Mouse (Mus musculus) thymus, adult 2 months (tissue): ENCODE results near the gene Hoxa5. TPM values are rescaled to one million over a fixed set of nuclear protein-coding genes. Genes with fewer than 3 reads are reported as not detected.

Source experiments
- DNase-seq: peaks from one replicate; pipeline ENCODE4 v3.0.0; 2021
- H3K27ac ChIP-seq: fragments of 200-500 bp; 2 replicates; pipeline ENCODE4 v1.5.1; 2012; ENCODE audit warnings: low read length, control low read depth; ENCODE audit not compliant: control insufficient read depth, insufficient read depth
- H3K27me3 ChIP-seq: fragments of 200-500 bp; 2 replicates; pipeline ENCODE4 v1.6.1; 2012; ENCODE audit warnings: mild to moderate bottlenecking, low read length, moderate library complexity, mixed read lengths; ENCODE audit not compliant: control insufficient read depth, insufficient read depth
- H3K36me3 ChIP-seq: fragments of 200-500 bp; 2 replicates; pipeline ENCODE4 v1.6.1; 2012; ENCODE audit warnings: mild to moderate bottlenecking, low read length, moderate library complexity; ENCODE audit not compliant: control insufficient read depth, insufficient read depth
- H3K4me1 ChIP-seq: fragments of 200-500 bp; replicated peaks from 2 replicates; pipeline ENCODE4 v1.6.1; 2012; ENCODE audit warnings: low read length; ENCODE audit not compliant: control insufficient read depth, insufficient read depth
- H3K4me3 ChIP-seq: fragments of 200-500 bp; 2 replicates; pipeline ENCODE4 v1.5.1; 2012; ENCODE audit warnings: mild to moderate bottlenecking, low read length, control low read depth, moderate library complexity; ENCODE audit not compliant: control insufficient read depth, insufficient read depth
- CTCF ChIP-seq: fragments of 200-500 bp; IDR thresholded peaks from 2 replicates; pipeline ENCODE4 v1.5.1; 2012; ENCODE audit warnings: mild to moderate bottlenecking, control low read depth, low read length, moderate library complexity, borderline replicate concordance; ENCODE audit not compliant: control insufficient read depth, poor library complexity, insufficient read depth; ENCODE audit errors: extremely low read depth
- POLR2A ChIP-seq: fragments of 200-500 bp; IDR thresholded peaks from 2 replicates; pipeline ENCODE4 v1.6.1; 2012; ENCODE audit warnings: mild to moderate bottlenecking, low read length, control low read depth, moderate library complexity; ENCODE audit not compliant: control insufficient read depth, poor library complexity, insufficient read depth; ENCODE audit errors: extremely low read depth
- WGBS: fragments of 180-500 bp; shearing (Covaris S2); methylation state at CpG from one replicate; pipeline ENCODE4 v1.1.7; 2018; 5-methylcytosine and 5-hydroxymethylcytosine counted together
- polyA plus RNA-seq: library from polyadenylated mRNA; depleted of rRNA; stranded (reverse); fragments of >200 nt; gene quantifications from 2 replicates; pipeline ENCODE4 v1.2.3, GENCODE M21; 2012

Hoxa5 gene
- polyA plus RNA-seq, 1 experiment: 1.1 TPM

- no peak for TF ChIP-seq CTCF
- TF ChIP-seq POLR2A: no peak
- no peaks in the 10 kb centered on the region for H3K36me3 ChIP-seq
- H3K4me1 ChIP-seq: peaks cover 5% of the 10 kb centered on the region; the same call in 1 of the 2 replicates
- H3K27ac ChIP-seq: no peak within 1 kb of the TSS
- 6% methylated on average over 26 of the region's 36 CpGs for WGBS
- H3K27me3 ChIP-seq: peaks cover 52% of the 10 kb centered on the region
- DNase-seq: no peak
- no peak within 1 kb of the TSS for H3K4me3 ChIP-seq
These were observed 26.3 kb upstream of the Hoxa5 start, which contains the start of gene Hoxa9 for GRCm38 (mm10) chr6:52230516-52231165. Hoxa9 (minus strand) TSS chr6:52231089.

DNA sequence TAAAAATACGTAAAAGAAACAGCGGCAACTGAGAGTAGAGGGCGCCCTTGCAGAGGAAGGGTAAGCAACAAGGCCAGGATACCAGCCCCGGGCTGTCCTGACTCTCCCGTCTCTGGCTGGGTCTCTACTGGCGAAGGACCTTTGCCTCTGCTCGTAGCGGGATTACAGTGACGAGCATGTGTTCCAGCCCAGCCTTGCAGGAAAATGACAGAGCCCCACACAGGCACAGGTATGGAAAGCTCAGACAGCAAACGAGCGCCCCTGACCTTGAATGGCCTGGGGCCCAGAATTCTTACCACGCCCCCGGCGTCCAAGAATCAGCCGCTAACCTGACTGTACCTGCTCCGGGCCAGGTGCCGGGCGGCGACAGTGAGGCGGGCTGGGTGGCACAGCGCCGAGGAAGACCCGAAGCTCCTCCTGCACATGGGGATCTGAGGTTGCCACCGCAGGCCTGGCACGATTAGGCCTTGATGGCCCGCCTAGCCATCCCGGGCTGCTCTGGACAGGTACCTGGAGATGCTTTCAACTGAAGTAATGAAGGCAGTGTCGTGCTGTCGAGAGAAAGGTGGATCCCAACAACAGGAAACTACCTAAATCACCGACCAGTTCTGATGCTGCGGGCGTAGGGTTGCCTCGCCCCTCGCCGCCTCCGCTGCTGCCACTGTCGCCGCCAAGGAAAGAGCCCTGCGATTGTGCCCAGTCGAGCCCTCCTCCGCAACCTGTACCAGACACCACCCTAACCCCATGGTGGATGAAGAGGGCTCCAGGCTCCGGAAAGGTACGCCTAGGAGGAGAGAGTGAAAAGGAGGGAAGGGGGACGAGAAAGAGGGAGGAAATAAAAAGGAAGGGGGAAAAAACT, 25.4 kb upstream of the Hoxa5 start:
- Histone ChIP-seq H3K4me1 (peaks cover 5% of the 10 kb centered on the region; the same call in 1 of the 2 replicates), H3K4me3 (no peak overlapping the region), H3K27ac (no peak overlapping the region), H3K27me3 (peaks cover 51% of the 10 kb centered on the region), H3K36me3 (no peaks in the 10 kb centered on the region)
- WGBS: 3% methylated on average over 44 of the region's 44 CpGs
- DNase-seq: no peak
- TF ChIP-seq CTCF: no peak
- no peak for TF ChIP-seq POLR2A

DNA sequence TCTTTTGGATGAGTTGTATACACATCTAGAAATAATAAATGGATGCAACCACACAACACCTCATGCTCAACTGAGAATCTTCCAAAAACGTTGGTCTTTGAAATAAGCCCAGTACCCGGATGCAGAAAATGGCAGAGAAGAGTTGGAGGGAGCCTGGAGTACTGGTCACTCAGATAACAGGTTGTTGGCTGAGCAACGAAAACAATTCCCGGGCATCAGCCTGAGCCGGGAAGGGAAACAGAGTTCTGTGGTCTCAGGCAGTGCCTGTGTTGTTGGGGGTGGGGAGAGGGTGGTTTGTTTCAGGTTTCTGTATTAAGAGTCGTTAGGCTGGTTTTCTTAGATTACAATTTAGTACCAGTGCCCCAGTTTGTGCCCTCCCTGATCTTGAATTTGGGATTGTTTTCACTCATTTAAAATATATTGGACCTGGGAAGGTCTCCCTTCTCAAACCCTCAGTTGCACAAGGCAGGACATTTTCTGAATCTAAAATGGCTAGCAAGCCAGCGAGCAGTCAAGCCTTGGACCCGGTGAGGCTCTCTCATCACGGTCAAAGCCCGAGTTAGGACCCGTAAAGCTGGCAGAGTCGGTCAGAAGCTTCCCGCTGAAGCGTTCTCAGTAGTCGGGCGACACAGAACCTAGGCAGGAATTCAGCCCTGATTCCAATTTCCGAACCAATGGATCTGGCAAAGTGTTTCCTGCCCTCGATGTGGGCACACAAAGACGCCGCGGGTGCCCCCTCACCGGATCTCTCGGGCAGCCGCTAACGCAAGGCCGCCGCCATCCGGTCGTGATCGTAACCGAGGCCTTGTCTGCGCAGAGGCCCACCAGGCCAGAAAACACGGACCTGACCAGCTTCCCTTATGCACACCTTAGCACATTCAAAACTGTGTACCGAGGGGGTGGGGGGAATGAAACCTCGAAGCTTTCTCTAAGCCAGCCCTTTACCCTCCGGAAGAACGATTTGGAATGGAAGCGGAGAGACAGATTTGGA, 24.4 kb upstream of the Hoxa5 start:
- no peak for TF ChIP-seq CTCF
- no peak for TF ChIP-seq POLR2A
- no peaks in the 10 kb centered on the region; the same call in 1 of the 2 replicates for H3K4me1 ChIP-seq
- H3K36me3 ChIP-seq: no peaks in the 10 kb centered on the region
- 3% methylated on average over 38 of the region's 38 CpGs for WGBS
- H3K4me3 ChIP-seq: no peak overlapping the region
- no peak for DNase-seq
- peaks cover 44% of the 10 kb centered on the region for H3K27me3 ChIP-seq
- no peak overlapping the region for H3K27ac ChIP-seq

- TF ChIP-seq CTCF: no peak
- TF ChIP-seq POLR2A: no peak
- DNase-seq: no peak
- 60% methylated on average over 11 of the region's 11 CpGs for WGBS
- H3K4me3 ChIP-seq: no peak overlapping the region
- no peaks in the 10 kb centered on the region; the same call in 1 of the 2 replicates for H3K4me1 ChIP-seq
- peaks cover 42% of the 10 kb centered on the region for H3K27me3 ChIP-seq
- H3K36me3 ChIP-seq: no peaks in the 10 kb centered on the region
- H3K27ac ChIP-seq: no peak overlapping the region
These were observed 23.3 kb upstream of the Hoxa5 start for GRCm38 (mm10) chr6:52227470-52228222.

DNA sequence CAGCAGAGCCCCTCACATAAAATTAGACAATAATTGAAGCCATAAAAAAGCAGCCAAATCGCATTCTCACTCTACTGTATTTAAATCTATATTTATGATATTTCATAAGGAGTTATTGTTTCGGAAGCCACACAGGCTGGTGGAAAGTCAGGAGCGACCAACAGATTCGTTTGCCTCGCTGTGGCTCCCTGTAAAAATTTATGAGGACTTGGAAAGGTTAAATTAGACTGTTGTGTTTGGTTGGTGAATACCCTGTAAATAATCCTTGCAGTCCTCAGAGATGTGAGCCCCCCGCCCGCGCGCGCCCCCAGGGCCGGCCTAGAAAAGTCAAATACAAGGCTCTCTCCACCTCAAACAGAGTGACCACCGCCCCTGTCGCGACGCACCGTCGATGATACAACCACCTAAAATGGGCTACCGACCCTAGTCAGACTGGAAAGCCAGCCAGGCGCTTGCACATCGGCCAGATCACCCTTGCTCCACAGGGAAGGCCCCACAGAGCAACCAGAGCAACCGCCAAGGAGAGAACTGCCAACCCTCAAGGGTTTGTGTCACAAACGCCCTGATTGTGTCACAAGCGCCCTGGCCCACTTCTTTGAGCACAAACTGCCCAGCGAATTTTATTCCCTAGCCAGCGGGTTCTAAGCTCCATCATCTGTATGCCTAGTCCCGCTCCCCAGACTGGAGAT, 22.3 kb upstream of the Hoxa5 start:
- WGBS: 20% methylated on average over 26 of the region's 26 CpGs
- H3K27me3 ChIP-seq: peaks cover 38% of the 10 kb centered on the region
- H3K36me3 ChIP-seq: no peaks in the 10 kb centered on the region
- DNase-seq: no peak
- H3K27ac ChIP-seq: no peak overlapping the region
- no peaks in the 10 kb centered on the region; the same call in 1 of the 2 replicates for H3K4me1 ChIP-seq
- TF ChIP-seq POLR2A (no peak), CTCF (no peak)
- H3K4me3 ChIP-seq: no peak overlapping the region
